Mouse (Mus musculus) bone marrow, adult 2 months (tissue): ENCODE results near the gene Hist1h1d. TPM values are rescaled to one million over a fixed set of nuclear protein-coding genes. Genes with fewer than 3 reads are reported as not detected.

ENCODE experiments used
- H3K27ac ChIP-seq: fragments of 200-500 bp; 2 replicates; pipeline ENCODE4 v1.5.1; 2012; ENCODE audit warnings: low read depth, mild to moderate bottlenecking, control low read depth, inconsistent platforms, low read length; ENCODE audit not compliant: control insufficient read depth, poor library complexity, insufficient read depth
- H3K4me1 ChIP-seq: fragments of 200-500 bp; 2 replicates; pipeline ENCODE4 v1.6.1; 2011; ENCODE audit warnings: low read length; ENCODE audit not compliant: control insufficient read depth, insufficient read depth
- H3K4me3 ChIP-seq: fragments of 200-500 bp; replicated peaks from 2 replicates; pipeline ENCODE3; 2011; ENCODE audit warnings: mild to moderate bottlenecking, low read depth, low read length, control low read depth; ENCODE audit not compliant: control insufficient read depth
- CTCF ChIP-seq: fragments of 200-500 bp; IDR thresholded peaks from 2 replicates; pipeline ENCODE4 v1.5.1; 2011; ENCODE audit warnings: low read length, control low read depth; ENCODE audit not compliant: control insufficient read depth, insufficient read depth
- POLR2A ChIP-seq: fragments of 200-500 bp; IDR thresholded peaks from 2 replicates; pipeline ENCODE4 v1.6.1; 2011; ENCODE audit warnings: low read depth, mild to moderate bottlenecking, control low read depth, low read length, borderline replicate concordance; ENCODE audit not compliant: control insufficient read depth
- WGBS: fragments of 180-500 bp; shearing (Covaris S2); methylation state at CpG from one replicate; pipeline ENCODE4 v1.1.7; 2018; 5-methylcytosine and 5-hydroxymethylcytosine counted together
- polyA plus RNA-seq: library from polyadenylated mRNA; stranded (reverse); fragments of >200 nt; gene quantifications from 2 replicates; pipeline ENCODE4 v1.2.4, GENCODE M21; 2011; ENCODE audit warnings: low replicate concordance; ENCODE audit not compliant: missing spikeins, insufficient read depth, insufficient read length

The Hist1h1d gene
- polyA plus RNA-seq, 1 experiment: 12.7 TPM

GRCm38 (mm10) chr13:23524654-23525053, 28.4 kb upstream of the Hist1h1d start:
- TF ChIP-seq POLR2A (no peak), CTCF (peak; percentile 86)
- Histone ChIP-seq H3K4me1 (no peaks in the 10 kb centered on the region; the same call in 1 of the 2 replicates), H3K4me3 (no peak overlapping the region), H3K27ac (no peak overlapping the region)
- 19% methylated on average over 5 of the region's 5 CpGs for whole genome bisulfite sequencing

- WGBS: 4% methylated on average over 10 of the region's 10 CpGs
- peak overlapping the region; percentile 6 for H3K4me3 ChIP-seq
- no peaks in the 10 kb centered on the region; the same call in 1 of the 2 replicates for H3K4me1 ChIP-seq
- no peak overlapping the region for H3K27ac ChIP-seq
- TF ChIP-seq POLR2A (no peak), CTCF (no peak)
These were observed 27.2 kb upstream of the Hist1h1d start for GRCm38 (mm10) chr13:23525901-23526300.

DNA sequence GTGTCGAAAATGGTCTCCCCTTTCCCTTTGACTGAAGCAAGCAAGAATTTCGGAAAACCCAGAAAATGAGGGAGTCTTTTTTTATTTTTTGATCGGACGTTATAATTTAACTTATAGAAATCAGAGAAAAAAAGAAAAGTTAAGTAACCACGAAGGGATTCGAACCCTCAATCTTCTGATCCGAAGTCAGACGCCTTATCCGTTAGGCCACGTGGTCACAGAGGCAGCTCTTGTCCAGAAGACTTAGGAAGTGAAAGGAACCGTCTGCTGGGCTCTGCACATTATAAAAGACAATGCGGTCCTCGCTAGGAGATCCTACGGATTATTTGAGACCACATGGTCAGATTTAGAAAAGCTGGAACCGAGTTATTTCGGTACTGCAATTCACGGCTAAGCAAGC, 26.8 kb upstream of the Hist1h1d start:
- no peak for TF ChIP-seq CTCF
- no peak for TF ChIP-seq POLR2A
- Histone ChIP-seq H3K4me3 (peak overlapping the region; percentile 26), H3K4me1 (no peaks in the 10 kb centered on the region; the same call in 1 of the 2 replicates), H3K27ac (no peak overlapping the region)
- under 1% methylated on average over 17 of the region's 17 CpGs for WGBS

- Histone ChIP-seq H3K27ac (no peak overlapping the region), H3K4me3 (no peak overlapping the region), H3K4me1 (peaks cover 1% of the 10 kb centered on the region; the same call in 1 of the 2 replicates)
- WGBS: 77% methylated on average over 5 of the region's 5 CpGs
- TF ChIP-seq CTCF: no peak
- TF ChIP-seq POLR2A: no peak
These were observed 24.1 kb upstream of the Hist1h1d start for GRCm38 (mm10) chr13:23529005-23529404.

- Histone ChIP-seq H3K27ac (no peak overlapping the region), H3K4me3 (no peak overlapping the region), H3K4me1 (peaks cover 1% of the 10 kb centered on the region; the same call in 1 of the 2 replicates)
- 24% methylated on average over 2 of the region's 2 CpGs for WGBS
- no peak for TF ChIP-seq CTCF
- TF ChIP-seq POLR2A: no peak
These were observed 23.4 kb upstream of the Hist1h1d start for GRCm38 (mm10) chr13:23529480-23530165.

DNA sequence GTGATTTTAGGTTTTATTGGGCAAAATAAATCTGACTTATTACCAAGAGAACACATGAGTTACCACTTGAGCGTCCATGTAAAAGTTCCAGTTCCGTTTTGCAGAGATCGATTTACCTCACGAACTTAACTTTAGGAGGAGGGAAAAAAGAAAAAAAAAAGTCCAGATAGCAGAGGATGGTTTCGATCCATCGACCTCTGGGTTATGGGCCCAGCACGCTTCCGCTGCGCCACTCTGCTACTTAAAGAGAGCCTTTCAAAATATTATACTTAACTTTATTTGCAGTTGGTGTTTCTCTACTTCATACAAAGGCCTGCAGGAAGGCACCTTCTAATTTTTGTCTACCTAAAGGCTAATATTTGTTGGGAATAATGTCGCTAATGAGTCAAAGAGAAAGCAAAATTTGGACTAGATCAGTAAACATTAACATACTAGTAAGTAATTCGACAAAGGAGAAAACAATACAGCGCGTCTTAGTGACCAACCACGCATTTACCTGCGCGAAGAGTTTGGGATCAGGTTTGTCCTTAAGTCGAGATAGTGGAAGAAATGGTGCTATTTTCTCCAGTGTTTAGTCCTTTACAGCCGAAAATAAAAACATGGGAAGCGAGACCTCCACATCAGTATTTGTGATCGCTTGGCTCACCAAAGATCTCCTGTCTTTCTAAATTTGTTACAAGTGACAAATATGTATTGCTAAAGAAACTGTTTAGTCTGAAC, 22.7 kb upstream of the Hist1h1d start:
- H3K27ac ChIP-seq: peak overlapping the region; percentile 96
- H3K4me3 ChIP-seq: peak overlapping the region; percentile 68
- under 1% methylated on average over 20 of the region's 20 CpGs for WGBS
- TF ChIP-seq CTCF (no peak), POLR2A (no peak)
- peaks cover 1% of the 10 kb centered on the region; the same call in 1 of the 2 replicates for H3K4me1 ChIP-seq

- Histone ChIP-seq H3K27ac (peak within 1 kb of the TSS; percentile 96), H3K4me1 (peaks cover 1% of the 10 kb centered on the region; the same call in 1 of the 2 replicates), H3K4me3 (peak within 1 kb of the TSS; percentile 68)
- TF ChIP-seq POLR2A: peak; percentile 100
- no peak for TF ChIP-seq CTCF
- under 1% methylated on average over 62 of the region's 70 CpGs for WGBS
These were observed 21.9 kb upstream of the Hist1h1d start, which contains the start of gene Hist1h4h for GRCm38 (mm10) chr13:23530901-23531875. Gene Hist1h4h (plus strand): TSS chr13:23531050.
